In genomic region chr17:24858967-24859366, GRCm38 (mm10) we compare ENCODE assay signal across 1 mouse cellular context.
TF ChIP-seq lines count a peak whose summit lies in the region.

No protein-coding gene starts in this region.

TF ChIP-seq in MEL, 35 proteins besides CTCF, POLR2A, EP300 and RAD21:
- no peak for TF ChIP-seq POLR2AphosphoS5 (IDR thresholded peaks at IDR 0.05; ENCODE audit: borderline replicate concordance, low read depth, low read length)
- TF ChIP-seq GATA1 (IDR thresholded peaks at IDR 0.05; ENCODE audit: low read depth, low read length) = peak; percentile 56; the same call in 1 of the 2 replicates
- TF ChIP-seq UBTF (IDR thresholded peaks at IDR 0.05; ENCODE audit: borderline replicate concordance, insufficient read depth, low read depth, low read length) = no peak
- peak; percentile 48; the same call in 1 of the 2 replicates for TF ChIP-seq ELF1 (IDR thresholded peaks at IDR 0.05; ENCODE audit: low read depth, low read length)
- TF ChIP-seq CHD1 (IDR thresholded peaks at IDR 0.05; ENCODE audit: low read depth, low read length) = no peak
- no peak for TF ChIP-seq MYC (IDR thresholded peaks at IDR 0.05; ENCODE audit: low read depth, low read length)
- TF ChIP-seq BHLHE40 (IDR thresholded peaks at IDR 0.05; ENCODE audit: borderline replicate concordance, low read depth, low read length) = no peak
- TF ChIP-seq POLR2AphosphoS2 (IDR thresholded peaks at IDR 0.05; ENCODE audit: low read length) = 0 out of 2 replicates have a peak, but pooled peaks have one; percentile 23
- no peak for TF ChIP-seq ZMIZ1 (IDR thresholded peaks at IDR 0.05; ENCODE audit: low read depth, low read length)
- no peak for TF ChIP-seq SMC3 (IDR thresholded peaks at IDR 0.05; ENCODE audit: low read depth, low read length)
- peak; percentile 91 for TF ChIP-seq ETS1 (IDR thresholded peaks at IDR 0.05; ENCODE audit: low read depth, low read length)
- peak; percentile 90 for TF ChIP-seq TAL1 (IDR thresholded peaks at IDR 0.05; ENCODE audit: low read length)
- TF ChIP-seq CHD2 (IDR thresholded peaks at IDR 0.05; ENCODE audit: low read length) = no peak
- peak; percentile 56 for TF ChIP-seq NRF1 (IDR thresholded peaks at IDR 0.05; ENCODE audit: insufficient read depth, low read depth, low read length, poor library complexity, severe bottlenecking)
- no peak for TF ChIP-seq ZC3H11A (IDR thresholded peaks at IDR 0.05; ENCODE audit: low read depth, low read length)
- peak; percentile 75 for TF ChIP-seq SIN3A (IDR thresholded peaks at IDR 0.05; ENCODE audit: low read length)
- TF ChIP-seq E2F4 (IDR thresholded peaks at IDR 0.05; ENCODE audit: borderline replicate concordance, low read depth, low read length) = no peak
- TF ChIP-seq TCF12 (IDR thresholded peaks at IDR 0.05; ENCODE audit: low read depth, low read length) = peak; percentile 94
- no peak for TF ChIP-seq MAZ (IDR thresholded peaks at IDR 0.05; ENCODE audit: low read depth, low read length)
- no peak for TF ChIP-seq TBP (IDR thresholded peaks at IDR 0.05; ENCODE audit: low read depth, low read length)
- peak; percentile 50 for TF ChIP-seq MXI1 (IDR thresholded peaks at IDR 0.05; ENCODE audit: low read depth, low read length)
- TF ChIP-seq JUND (IDR thresholded peaks at IDR 0.05; ENCODE audit: low read depth, low read length) = no peak
- TF ChIP-seq KAT2A (conservative IDR thresholded peaks at IDR 0.05; ENCODE audit: low read depth, low read length) = no peak
